Mouse (Mus musculus) lung, postnatal 25 days (tissue): ENCODE data around the gene Ptgdr2.
A peak's percentile ranks its signal among the peaks of the same experiment; 100 is the strongest.

Source experiments
- DNase-seq: peaks from one replicate; pipeline ENCODE4 v3.0.0; 2022; ENCODE audit warnings: low spot score

Ptgdr2 gene

DNA sequence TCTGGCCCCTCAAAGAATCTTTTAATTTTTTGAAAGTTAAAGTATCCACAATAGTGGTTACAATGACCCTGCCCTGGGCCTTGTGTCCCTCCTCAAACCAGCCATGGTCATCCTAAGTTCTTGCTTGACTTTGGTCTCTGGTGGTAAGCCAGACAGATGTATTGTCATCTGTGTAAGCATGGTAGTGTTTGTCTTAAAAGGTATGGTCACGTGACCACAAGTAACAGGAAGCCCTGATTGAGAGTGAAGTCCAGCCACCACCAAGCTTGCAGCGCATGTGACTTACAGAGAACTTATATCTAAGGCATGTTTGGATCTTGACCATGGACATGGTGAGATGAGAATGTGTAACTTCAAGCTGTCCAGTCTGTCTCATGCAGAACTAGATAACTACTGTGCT lies 38.2 kb downstream of the Ptgdr2 start:
- no peak for DNase-seq

DNA sequence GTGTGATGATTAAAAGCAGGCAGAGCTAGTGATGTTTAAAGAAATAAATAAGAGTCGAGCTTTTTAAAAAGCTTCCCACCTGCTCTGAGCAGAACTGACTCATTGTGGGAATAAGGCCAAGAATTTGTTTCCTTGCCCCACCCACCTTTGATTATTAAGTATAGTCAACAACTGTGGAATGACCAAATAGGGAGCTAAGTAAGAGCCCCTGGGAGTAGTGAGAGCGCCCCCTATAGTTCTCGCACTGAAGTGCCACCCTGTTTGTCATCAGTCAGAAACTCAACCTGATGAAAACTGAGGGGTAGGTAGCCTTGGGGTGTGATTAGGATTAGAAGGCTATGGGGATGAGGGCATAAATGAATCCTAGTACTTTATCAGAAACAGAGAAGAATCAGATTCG lies 39.4 kb downstream of the Ptgdr2 start:
- peak; percentile 32 for DNase-seq

DNA sequence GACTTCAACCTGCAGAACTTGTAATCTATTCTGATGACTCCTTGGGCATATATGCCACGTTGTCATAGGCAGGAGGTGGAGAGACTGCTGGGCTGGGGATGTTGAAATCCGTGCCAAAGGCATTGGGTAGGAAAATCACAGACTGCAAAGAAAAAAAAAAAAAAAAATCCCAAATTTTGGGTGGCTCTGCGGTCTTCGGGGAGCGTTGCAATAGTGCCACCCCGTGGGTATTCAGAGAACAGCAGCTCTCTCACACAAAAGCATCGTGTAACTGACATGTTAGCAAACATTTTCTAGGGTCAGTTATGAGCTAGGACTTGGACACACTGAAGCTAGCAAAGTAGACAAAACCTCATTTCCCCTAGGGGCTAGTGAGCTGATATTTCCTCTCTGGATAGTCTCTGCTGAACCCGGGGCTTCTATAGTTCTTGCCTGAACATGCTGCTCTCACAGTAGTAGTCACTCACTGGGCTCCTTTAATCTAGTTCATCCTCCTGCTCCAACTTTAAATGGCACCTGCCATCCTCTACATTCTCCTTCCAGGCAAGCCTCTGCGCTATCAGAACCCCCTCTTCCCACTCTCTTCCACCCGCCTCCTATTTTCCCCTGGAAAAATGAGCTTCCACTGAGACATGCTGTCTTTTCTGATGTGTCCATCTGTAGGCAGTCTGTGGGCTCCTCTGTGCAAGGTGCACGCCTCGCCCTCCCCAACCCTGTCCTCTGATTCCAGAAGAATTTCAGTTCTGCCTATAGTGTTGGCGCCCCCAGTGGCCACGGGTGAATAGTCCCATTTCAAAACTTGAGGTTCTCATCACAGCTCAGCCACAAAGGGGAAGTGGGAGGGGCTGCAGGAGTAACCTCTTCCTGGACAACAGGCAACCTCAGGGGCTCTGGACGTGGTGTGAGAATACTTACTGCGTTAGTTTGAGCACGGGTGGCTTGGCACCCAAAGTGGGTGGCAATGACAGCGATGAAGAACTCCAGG lies 42.5 kb downstream of the Ptgdr2 start:
- DNase-seq, result peak; percentile 88

- DNase-seq, result no peak
These were observed 43.2 kb downstream of the Ptgdr2 start for GRCm38 (mm10) chr19:10980210-10980609.

DNA sequence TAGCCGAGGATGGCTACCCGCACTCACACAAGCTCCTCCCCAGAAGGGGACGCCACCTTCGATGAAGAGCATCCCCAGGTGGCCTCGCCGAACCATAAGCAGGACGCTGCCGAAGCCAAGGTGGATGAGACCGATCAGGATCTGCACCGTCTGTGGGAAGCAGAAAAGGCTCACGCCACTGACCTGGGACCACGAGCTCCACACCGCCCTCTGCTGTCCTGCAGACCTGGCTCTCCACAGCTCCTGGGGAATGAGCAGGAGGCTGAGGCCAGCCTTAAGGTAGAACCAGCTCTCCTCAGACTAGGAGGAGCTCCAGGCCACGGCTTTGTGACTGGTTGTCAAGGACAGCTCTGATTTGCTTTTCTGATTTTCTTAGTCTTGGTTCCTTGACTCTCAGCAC lies 46.2 kb downstream of the Ptgdr2 start:
- peak; percentile 50 for DNase-seq

DNA sequence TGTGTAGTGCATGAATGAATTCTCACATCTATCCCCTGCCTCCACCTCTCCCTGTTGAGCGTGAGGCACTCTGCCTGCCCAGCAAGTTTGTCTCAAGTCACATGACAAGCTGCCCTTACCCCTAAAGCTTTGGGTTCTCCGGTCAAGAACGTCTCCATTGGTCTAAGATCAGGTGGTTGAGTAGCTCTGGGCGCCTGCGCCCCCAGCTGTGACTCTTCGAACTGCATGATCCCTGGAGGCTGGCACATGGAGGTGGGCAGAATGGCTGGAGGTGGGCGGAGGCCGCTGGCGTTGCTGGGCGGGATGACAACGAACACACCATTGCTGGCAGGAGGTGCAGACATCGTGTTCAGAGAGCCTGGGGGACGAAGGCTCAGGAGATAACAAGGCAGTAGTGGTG lies 47.6 kb downstream of the Ptgdr2 start:
- DNase-seq, result no peak

GRCm38 (mm10) chr19:10985889-10986288 lies 48.9 kb downstream of the Ptgdr2 start:
- DNase-seq, result no peak

GRCm38 (mm10) chr19:10988563-10988962 lies 51.6 kb downstream of the Ptgdr2 start:
- DNase-seq, result no peak

GRCm38 (mm10) chr19:10990751-10991150 lies 53.8 kb downstream of the Ptgdr2 start:
- DNase-seq, result no peak

DNA sequence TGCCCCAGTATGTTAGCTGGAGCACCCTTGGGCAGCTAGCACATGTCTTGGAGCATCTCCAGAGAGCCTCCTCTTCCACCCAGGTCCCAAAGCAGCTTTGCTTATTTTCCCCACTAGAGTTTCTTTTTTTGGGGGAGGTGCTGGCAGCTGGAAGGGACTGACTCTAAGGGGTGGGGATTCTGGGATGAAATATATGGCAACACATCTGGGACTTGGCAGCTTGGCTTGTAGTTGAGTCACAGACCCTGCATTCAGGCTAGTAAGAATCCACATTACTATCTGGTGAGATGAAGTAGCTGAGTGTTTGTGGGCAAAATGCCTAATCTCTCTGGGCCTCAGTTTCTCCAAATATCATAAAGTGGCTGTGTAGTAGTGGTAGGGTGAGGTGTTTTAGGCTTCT lies 55.0 kb downstream of the Ptgdr2 start:
- no peak for DNase-seq
